Mouse (Mus musculus): ENCODE data around the gene Kcnq1. TPM values are rescaled to one million over a fixed set of nuclear protein-coding genes. Genes with fewer than 3 reads are reported as not detected.

Kcnq1 gene
- polyA plus RNA-seq, 1 experiment from 2014 or later: 0.91 TPM

- H3K4me2 ChIP-seq: no peak overlapping the region
- H3K27ac ChIP-seq (replicated peaks): no peak overlapping the region
- H3K36me3 ChIP-seq (replicated peaks): no peaks in the 10 kb centered on the region
- H3K9ac ChIP-seq: no peak overlapping the region
- ATAC-seq (ENCODE audit: insufficient read depth): no peak
- no peak overlapping the region for H3K4me3 ChIP-seq (replicated peaks)
- no peaks in the 10 kb centered on the region for H3K4me1 ChIP-seq (replicated peaks)
- WGBS (ENCODE audit: insufficient replicate concordance): 23% methylated on average over 1 of the region's 1 CpGs
- H3K27me3 ChIP-seq: no peaks in the 10 kb centered on the region
- no peaks in the 10 kb centered on the region for H3K9me3 ChIP-seq (replicated peaks)
Measured at GRCm38 (mm10) chr7:143138789-143139188, 32.6 kb downstream of the Kcnq1 start.

GRCm38 (mm10) chr7:143139932-143140331, 33.8 kb downstream of the Kcnq1 start:
- Histone ChIP-seq H3K27ac (replicated peaks) (no peak overlapping the region), H3K9me3 (replicated peaks) (no peaks in the 10 kb centered on the region), H3K27me3 (no peaks in the 10 kb centered on the region), H3K36me3 (replicated peaks) (no peaks in the 10 kb centered on the region), H3K4me1 (replicated peaks) (no peaks in the 10 kb centered on the region), H3K4me3 (replicated peaks) (no peak overlapping the region), H3K9ac (no peak overlapping the region), H3K4me2 (no peak overlapping the region)
- 28% methylated on average over 4 of the region's 4 CpGs for WGBS (ENCODE audit: insufficient replicate concordance)
- ATAC-seq (ENCODE audit: insufficient read depth): no peak

GRCm38 (mm10) chr7:143142680-143143079, 36.5 kb downstream of the Kcnq1 start:
- Histone ChIP-seq H3K36me3 (replicated peaks) (no peaks in the 10 kb centered on the region), H3K27ac (replicated peaks) (no peak overlapping the region), H3K4me2 (no peak overlapping the region), H3K4me3 (replicated peaks) (no peak overlapping the region), H3K9me3 (replicated peaks) (no peaks in the 10 kb centered on the region), H3K9ac (no peak overlapping the region), H3K4me1 (replicated peaks) (no peaks in the 10 kb centered on the region), H3K27me3 (no peaks in the 10 kb centered on the region; the same call in 1 of the 2 replicates)
- WGBS (ENCODE audit: insufficient replicate concordance): 61% methylated on average over 2 of the region's 2 CpGs
- no peak for ATAC-seq (ENCODE audit: insufficient read depth)

GRCm38 (mm10) chr7:143147015-143147414, 40.9 kb downstream of the Kcnq1 start:
- no peaks in the 10 kb centered on the region for H3K9me3 ChIP-seq (replicated peaks)
- H3K27me3 ChIP-seq: no peaks in the 10 kb centered on the region; the same call in 1 of the 2 replicates
- ATAC-seq (ENCODE audit: insufficient read depth): no peak
- H3K27ac ChIP-seq (replicated peaks): no peak overlapping the region
- H3K4me2 ChIP-seq: no peak overlapping the region
- H3K4me1 ChIP-seq (replicated peaks): no peaks in the 10 kb centered on the region
- H3K36me3 ChIP-seq (replicated peaks): no peaks in the 10 kb centered on the region
- H3K4me3 ChIP-seq (replicated peaks): no peak overlapping the region
- H3K9ac ChIP-seq: no peak overlapping the region
- 59% methylated on average over 5 of the region's 5 CpGs for WGBS (ENCODE audit: insufficient replicate concordance)

GRCm38 (mm10) chr7:143151171-143151570, 45.0 kb downstream of the Kcnq1 start:
- no peak overlapping the region for H3K9ac ChIP-seq
- no peak overlapping the region for H3K27ac ChIP-seq (replicated peaks)
- no peaks in the 10 kb centered on the region for H3K9me3 ChIP-seq (replicated peaks)
- WGBS (ENCODE audit: insufficient replicate concordance): 4% methylated on average over 2 of the region's 2 CpGs
- no peaks in the 10 kb centered on the region for H3K36me3 ChIP-seq (replicated peaks)
- H3K4me2 ChIP-seq: no peak overlapping the region
- no peak overlapping the region for H3K4me3 ChIP-seq (replicated peaks)
- peaks cover 10% of the 10 kb centered on the region; the same call in 1 of the 2 replicates for H3K27me3 ChIP-seq
- peaks cover 10% of the 10 kb centered on the region for H3K4me1 ChIP-seq (replicated peaks)
- ATAC-seq (ENCODE audit: insufficient read depth): no peak

GRCm38 (mm10) chr7:143152350-143152749, 46.2 kb downstream of the Kcnq1 start:
- Histone ChIP-seq H3K9ac (no peak overlapping the region), H3K4me2 (no peak overlapping the region), H3K27me3 (peaks cover 10% of the 10 kb centered on the region; the same call in 1 of the 2 replicates), H3K36me3 (replicated peaks) (no peaks in the 10 kb centered on the region), H3K27ac (replicated peaks) (no peak overlapping the region), H3K4me1 (replicated peaks) (peaks cover 10% of the 10 kb centered on the region), H3K4me3 (replicated peaks) (no peak overlapping the region), H3K9me3 (replicated peaks) (no peaks in the 10 kb centered on the region)
- 28% methylated on average over 3 of the region's 3 CpGs for WGBS (ENCODE audit: insufficient replicate concordance)
- no peak for ATAC-seq (ENCODE audit: insufficient read depth)

- Histone ChIP-seq H3K4me2 (peak overlapping the region; percentile 67), H3K27ac (replicated peaks) (no peak overlapping the region), H3K9ac (0 out of 2 replicates have a peak overlapping the region, but pooled peaks have one; percentile 18), H3K4me3 (replicated peaks) (peak overlapping the region; percentile 31), H3K4me1 (replicated peaks) (peaks cover 10% of the 10 kb centered on the region), H3K36me3 (replicated peaks) (no peaks in the 10 kb centered on the region), H3K9me3 (replicated peaks) (no peaks in the 10 kb centered on the region), H3K27me3 (0 out of 2 replicates have a peak, but pooled peaks cover 10% of the 10 kb centered on the region)
- WGBS (ENCODE audit: insufficient replicate concordance): 1% methylated on average over 18 of the region's 18 CpGs
- ATAC-seq (ENCODE audit: insufficient read depth): peak; percentile 64
Measured at GRCm38 (mm10) chr7:143153915-143154373, 47.8 kb downstream of the Kcnq1 start.

GRCm38 (mm10) chr7:143154458-143154871, 48.3 kb downstream of the Kcnq1 start:
- 22% methylated on average over 19 of the region's 19 CpGs for WGBS (ENCODE audit: insufficient replicate concordance)
- Histone ChIP-seq H3K9ac (no peak overlapping the region), H3K4me1 (replicated peaks) (peaks cover 10% of the 10 kb centered on the region), H3K36me3 (replicated peaks) (no peaks in the 10 kb centered on the region), H3K27me3 (0 out of 2 replicates have a peak, but pooled peaks cover 10% of the 10 kb centered on the region), H3K27ac (replicated peaks) (no peak overlapping the region), H3K9me3 (replicated peaks) (no peaks in the 10 kb centered on the region), H3K4me2 (peak overlapping the region; percentile 67; the same call in 1 of the 2 replicates), H3K4me3 (replicated peaks) (no peak overlapping the region)
- peak; percentile 26; the same call in 1 of the 2 replicates for ATAC-seq (ENCODE audit: insufficient read depth)

GRCm38 (mm10) chr7:143155257-143155656, 49.1 kb downstream of the Kcnq1 start:
- Histone ChIP-seq H3K36me3 (replicated peaks) (no peaks in the 10 kb centered on the region), H3K27ac (replicated peaks) (no peak overlapping the region), H3K4me3 (replicated peaks) (no peak overlapping the region), H3K4me1 (replicated peaks) (peaks cover 10% of the 10 kb centered on the region), H3K27me3 (0 out of 2 replicates have a peak, but pooled peaks cover 10% of the 10 kb centered on the region), H3K9ac (no peak overlapping the region), H3K9me3 (replicated peaks) (no peaks in the 10 kb centered on the region), H3K4me2 (no peak overlapping the region)
- ATAC-seq (ENCODE audit: insufficient read depth): no peak
- 42% methylated on average over 5 of the region's 5 CpGs for WGBS (ENCODE audit: insufficient replicate concordance)

- Histone ChIP-seq H3K36me3 (replicated peaks) (no peaks in the 10 kb centered on the region), H3K9ac (no peak overlapping the region), H3K27ac (replicated peaks) (no peak overlapping the region), H3K9me3 (replicated peaks) (no peaks in the 10 kb centered on the region), H3K4me2 (no peak overlapping the region), H3K4me3 (replicated peaks) (no peak overlapping the region), H3K27me3 (0 out of 2 replicates have a peak, but pooled peaks cover 10% of the 10 kb centered on the region), H3K4me1 (replicated peaks) (peaks cover 10% of the 10 kb centered on the region)
- no peak for ATAC-seq (ENCODE audit: insufficient read depth)
- WGBS (ENCODE audit: insufficient replicate concordance): 73% methylated on average over 14 of the region's 14 CpGs
Measured at GRCm38 (mm10) chr7:143158690-143159425, 52.7 kb downstream of the Kcnq1 start.

GRCm38 (mm10) chr7:143159446-143159845, 53.3 kb downstream of the Kcnq1 start:
- no peak overlapping the region for H3K4me2 ChIP-seq
- ATAC-seq (ENCODE audit: insufficient read depth): no peak
- WGBS (ENCODE audit: insufficient replicate concordance): 58% methylated on average over 11 of the region's 11 CpGs
- H3K27ac ChIP-seq (replicated peaks): no peak overlapping the region
- H3K4me1 ChIP-seq (replicated peaks): peaks cover 4% of the 10 kb centered on the region
- no peaks in the 10 kb centered on the region for H3K9me3 ChIP-seq (replicated peaks)
- H3K9ac ChIP-seq: no peak overlapping the region
- H3K4me3 ChIP-seq (replicated peaks): no peak overlapping the region
- no peaks in the 10 kb centered on the region for H3K36me3 ChIP-seq (replicated peaks)
- 0 out of 2 replicates have a peak, but pooled peaks cover 4% of the 10 kb centered on the region for H3K27me3 ChIP-seq

All from liver, embryonic 15.5 days (tissue).